Mouse (Mus musculus) bone marrow, adult 2 months (tissue): Measurements from ENCODE around the gene Olfr90. TPM values are rescaled to one million over a fixed set of nuclear protein-coding genes. Genes with fewer than 3 reads are reported as not detected.
A peak's percentile ranks its signal among the peaks of the same experiment; 100 is the strongest.

ENCODE experiments used
- H3K27ac ChIP-seq: fragments of 200-500 bp; 2 replicates; pipeline ENCODE4 v1.5.1; 2012; ENCODE audit warnings: low read depth, mild to moderate bottlenecking, control low read depth, inconsistent platforms, low read length; ENCODE audit not compliant: control insufficient read depth, poor library complexity, insufficient read depth
- H3K4me1 ChIP-seq: fragments of 200-500 bp; 2 replicates; pipeline ENCODE4 v1.6.1; 2011; ENCODE audit warnings: low read length; ENCODE audit not compliant: control insufficient read depth, insufficient read depth
- H3K4me3 ChIP-seq: fragments of 200-500 bp; replicated peaks from 2 replicates; pipeline ENCODE3; 2011; ENCODE audit warnings: mild to moderate bottlenecking, low read depth, low read length, control low read depth; ENCODE audit not compliant: control insufficient read depth
- CTCF ChIP-seq: fragments of 200-500 bp; IDR thresholded peaks from 2 replicates; pipeline ENCODE4 v1.5.1; 2011; ENCODE audit warnings: low read length, control low read depth; ENCODE audit not compliant: control insufficient read depth, insufficient read depth
- POLR2A ChIP-seq: fragments of 200-500 bp; IDR thresholded peaks from 2 replicates; pipeline ENCODE4 v1.6.1; 2011; ENCODE audit warnings: low read depth, mild to moderate bottlenecking, control low read depth, low read length, borderline replicate concordance; ENCODE audit not compliant: control insufficient read depth
- WGBS: fragments of 180-500 bp; shearing (Covaris S2); methylation state at CpG from one replicate; pipeline ENCODE4 v1.1.7; 2018; 5-methylcytosine and 5-hydroxymethylcytosine counted together
- polyA plus RNA-seq: library from polyadenylated mRNA; stranded (reverse); fragments of >200 nt; gene quantifications from 2 replicates; pipeline ENCODE4 v1.2.4, GENCODE M21; 2011; ENCODE audit warnings: low replicate concordance; ENCODE audit not compliant: missing spikeins, insufficient read depth, insufficient read length

Olfr90 gene
- polyA plus RNA-seq, 1 experiment: not detected

DNA sequence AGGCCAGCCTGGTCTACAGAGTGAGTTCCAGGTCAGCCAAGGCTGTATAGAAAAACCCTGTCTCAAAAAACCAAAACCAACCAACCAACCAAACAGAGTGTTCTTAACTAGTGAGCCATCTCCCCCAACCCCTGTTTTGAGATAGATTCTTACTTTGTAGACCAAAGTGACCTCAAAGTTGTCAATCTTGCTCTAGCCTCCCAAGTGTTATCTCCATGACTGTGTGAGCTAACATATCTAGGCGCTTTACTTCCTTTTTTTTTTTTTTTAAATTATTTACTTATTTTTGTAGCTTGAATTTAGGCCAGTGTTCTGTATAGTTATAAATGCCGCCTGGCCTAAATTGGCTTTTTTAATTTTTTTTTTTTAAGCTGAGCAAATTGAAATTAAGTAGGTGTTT is 22.3 kb downstream of the Olfr90 start:
- Histone ChIP-seq H3K27ac (no peak overlapping the region), H3K4me1 (no peaks in the 10 kb centered on the region), H3K4me3 (no peak overlapping the region)
- TF ChIP-seq CTCF (no peak), POLR2A (no peak)
- 66% methylated on average over 2 of the region's 2 CpGs for WGBS

DNA sequence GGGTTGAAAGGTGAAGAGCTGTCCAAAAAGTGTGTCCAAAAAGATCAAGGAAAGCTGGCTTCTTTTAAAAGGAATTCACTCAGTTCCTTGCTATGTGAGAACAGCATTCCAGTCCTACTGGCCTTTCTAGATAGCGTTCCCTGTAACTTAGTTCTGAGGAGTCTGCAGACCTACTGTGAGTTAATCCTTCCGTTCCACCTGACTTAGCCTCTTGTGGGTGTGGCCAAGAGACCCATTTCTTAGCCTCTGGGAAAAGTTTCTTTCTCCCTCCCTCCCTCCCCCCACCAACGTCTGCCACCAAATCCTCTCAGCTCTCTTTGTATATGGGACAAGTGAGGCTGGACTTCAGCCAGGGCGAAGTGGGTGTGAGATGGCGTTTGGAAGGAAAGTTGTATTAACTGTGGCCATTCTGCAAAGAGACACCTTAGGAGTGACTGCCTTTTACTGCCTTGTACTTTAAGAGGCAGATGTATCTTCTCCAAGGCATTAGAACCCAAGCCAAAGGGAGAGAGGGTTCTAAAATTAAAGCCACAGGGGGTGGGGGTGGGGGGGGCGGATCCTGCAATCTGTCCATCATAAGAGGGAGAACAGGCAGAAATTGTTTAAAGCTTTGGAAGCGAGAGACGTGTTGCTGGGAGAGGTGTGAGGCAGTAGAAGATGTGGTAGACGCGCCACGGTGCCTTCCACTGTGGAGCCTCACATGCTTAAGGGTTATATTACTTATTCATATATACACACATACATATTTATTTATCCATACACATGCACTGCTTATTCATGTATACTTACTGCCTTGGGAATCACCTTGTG is 24.4 kb downstream of the Olfr90 start:
- Histone ChIP-seq H3K4me3 (no peak overlapping the region), H3K27ac (no peak overlapping the region), H3K4me1 (no peaks in the 10 kb centered on the region)
- no peak for TF ChIP-seq POLR2A
- no peak for TF ChIP-seq CTCF
- WGBS: 85% methylated on average over 11 of the region's 11 CpGs

DNA sequence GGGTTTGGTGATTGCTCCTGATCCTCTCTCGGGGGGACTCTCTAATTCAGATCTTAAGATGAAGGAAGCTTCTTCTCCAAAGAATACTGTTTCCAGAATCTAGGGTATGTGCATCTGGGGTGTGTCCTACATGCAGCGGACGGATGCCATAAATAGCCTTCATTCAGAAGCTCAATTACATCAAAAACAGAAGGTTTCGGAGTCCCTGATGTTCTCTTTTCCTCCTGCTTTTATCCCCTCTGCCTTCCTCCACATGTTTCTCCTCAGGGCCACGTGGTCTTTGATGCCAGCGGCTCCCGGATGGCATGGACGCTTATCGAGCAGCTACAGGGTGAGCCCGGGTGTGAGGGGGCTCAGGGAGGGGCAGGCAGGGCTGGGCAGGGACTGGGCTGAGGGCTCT is 25.2 kb downstream of the Olfr90 start:
- 87% methylated on average over 10 of the region's 10 CpGs for WGBS
- no peak overlapping the region for H3K27ac ChIP-seq
- TF ChIP-seq CTCF (no peak), POLR2A (no peak)

DNA sequence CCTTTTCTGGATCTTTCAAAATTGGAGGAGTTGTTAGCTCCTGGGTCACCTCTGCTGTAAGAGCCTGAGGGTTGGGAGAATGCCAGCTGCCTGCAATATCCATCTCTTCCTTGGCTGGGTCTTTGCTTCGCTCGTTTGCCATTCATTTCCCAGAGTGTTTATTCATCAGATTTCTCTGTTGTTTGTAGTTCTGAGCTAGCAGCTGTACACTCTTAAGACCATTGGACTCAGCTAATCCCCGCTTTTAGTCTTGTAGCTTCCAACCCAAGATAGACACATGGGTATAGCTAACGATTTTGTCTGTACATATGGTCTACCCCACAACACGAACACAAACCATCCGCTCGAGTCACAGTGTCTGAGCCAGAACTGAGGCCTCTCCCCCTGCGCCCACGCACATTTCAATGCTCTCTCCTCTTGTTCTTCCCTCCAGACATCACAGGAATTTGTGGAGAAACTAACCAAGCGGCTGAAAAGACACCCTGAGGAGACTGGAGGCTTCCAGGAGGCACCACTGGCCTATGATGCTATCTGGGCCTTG is 26.1 kb downstream of the Olfr90 start:
- 86% methylated on average over 10 of the region's 10 CpGs for WGBS
- no peak overlapping the region for H3K4me3 ChIP-seq
- no peaks in the 10 kb centered on the region for H3K4me1 ChIP-seq
- H3K27ac ChIP-seq: no peak overlapping the region
- TF ChIP-seq CTCF: no peak
- TF ChIP-seq POLR2A: no peak

More for the DNA sequence above, 25.2 kb downstream of the Olfr90 start:
- Histone ChIP-seq H3K4me3 (no peak overlapping the region), H3K4me1 (no peaks in the 10 kb centered on the region)

DNA sequence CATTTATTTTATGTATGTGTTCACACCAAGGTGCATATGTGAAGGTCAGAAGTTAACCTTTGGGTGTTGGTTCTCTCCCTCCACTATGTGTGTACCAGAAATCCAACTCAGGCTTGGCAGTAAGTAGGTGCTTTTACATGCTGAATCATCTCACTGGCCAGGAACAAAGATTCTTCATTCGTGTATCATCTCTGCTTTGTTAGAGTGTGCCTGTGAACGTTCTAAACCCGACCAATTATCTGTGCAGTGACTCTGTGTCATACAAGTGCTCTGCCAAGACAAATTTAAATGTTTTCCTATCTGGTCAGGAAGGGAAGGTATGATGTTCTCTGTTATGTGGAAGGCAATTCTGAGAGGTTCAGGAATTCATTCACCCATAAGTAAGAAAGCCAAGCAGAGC is 26.9 kb downstream of the Olfr90 start:
- 75% methylated on average over 3 of the region's 3 CpGs for WGBS
- Histone ChIP-seq H3K27ac (no peak overlapping the region), H3K4me1 (no peaks in the 10 kb centered on the region), H3K4me3 (no peak overlapping the region)
- no peak for TF ChIP-seq POLR2A

DNA sequence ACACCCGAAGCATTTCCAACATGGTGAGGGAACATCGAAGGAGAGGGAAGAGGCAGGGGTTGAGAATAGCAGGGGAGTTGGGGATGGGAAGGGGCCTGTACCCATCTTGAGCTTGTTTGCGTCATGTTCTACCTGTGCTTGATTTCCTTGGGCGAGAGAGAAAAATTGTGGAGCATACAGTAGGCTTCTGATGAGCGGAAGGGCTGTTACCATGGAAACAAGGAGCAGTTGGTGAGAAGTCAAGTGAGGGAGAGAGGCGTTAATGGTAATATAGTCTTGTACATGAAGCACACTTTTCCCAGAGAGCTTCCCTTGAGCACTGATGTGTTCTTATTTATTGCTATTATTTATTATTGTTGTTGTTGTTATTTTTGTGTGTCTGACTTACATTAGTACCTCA is 31.3 kb downstream of the Olfr90 start:
- TF ChIP-seq POLR2A (no peak), CTCF (no peak)
- Histone ChIP-seq H3K4me3 (no peak overlapping the region), H3K27ac (no peak overlapping the region), H3K4me1 (no peaks in the 10 kb centered on the region; the same call in 1 of the 2 replicates)
- WGBS: 79% methylated on average over 6 of the region's 6 CpGs

DNA sequence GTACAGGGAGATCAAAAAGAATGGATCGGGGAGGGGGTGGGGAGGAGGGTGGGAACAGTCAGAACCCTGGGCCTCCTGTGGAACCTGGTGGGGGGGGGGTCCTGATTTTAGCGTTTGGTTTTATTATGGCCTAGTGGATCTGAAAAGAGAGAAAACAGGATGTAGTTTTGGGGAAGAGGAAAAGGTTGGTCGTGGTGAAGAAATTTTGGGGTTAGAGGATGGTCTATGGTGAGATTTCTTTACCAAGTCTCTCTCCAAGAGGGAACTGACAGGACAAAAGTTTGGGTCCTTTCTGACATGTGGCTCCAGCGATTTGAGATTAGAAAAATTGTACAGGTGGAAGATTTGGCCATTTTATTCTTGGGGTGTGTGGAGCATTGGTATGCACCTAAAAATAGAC is 36.6 kb downstream of the Olfr90 start:
- Histone ChIP-seq H3K27ac (no peak overlapping the region), H3K4me3 (no peak overlapping the region), H3K4me1 (no peaks in the 10 kb centered on the region; the same call in 1 of the 2 replicates)
- TF ChIP-seq CTCF (no peak), POLR2A (no peak)
- WGBS: 22% methylated on average over 4 of the region's 4 CpGs

DNA sequence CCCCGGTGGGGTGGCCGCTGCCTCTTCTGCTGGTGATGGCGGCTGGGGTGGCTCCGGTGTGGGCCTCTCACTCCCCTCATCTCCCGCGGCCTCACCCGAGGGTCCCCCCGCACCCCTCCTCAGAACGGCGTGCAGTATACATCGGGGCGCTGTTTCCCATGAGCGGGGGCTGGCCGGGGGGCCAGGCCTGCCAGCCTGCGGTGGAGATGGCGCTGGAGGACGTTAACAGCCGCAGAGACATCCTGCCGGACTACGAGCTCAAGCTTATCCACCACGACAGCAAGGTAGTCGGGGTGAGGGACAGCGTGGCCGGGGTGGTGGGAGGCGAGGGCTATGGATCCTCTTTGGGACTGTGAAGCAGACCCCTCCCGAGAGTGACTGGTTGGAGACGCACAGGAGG is 37.4 kb downstream of the Olfr90 start:
- Histone ChIP-seq H3K4me1 (no peaks in the 10 kb centered on the region; the same call in 1 of the 2 replicates), H3K27ac (no peak overlapping the region), H3K4me3 (peak overlapping the region; percentile 48)
- no peak for TF ChIP-seq CTCF
- no peak for TF ChIP-seq POLR2A
- 24% methylated on average over 27 of the region's 27 CpGs for WGBS

DNA sequence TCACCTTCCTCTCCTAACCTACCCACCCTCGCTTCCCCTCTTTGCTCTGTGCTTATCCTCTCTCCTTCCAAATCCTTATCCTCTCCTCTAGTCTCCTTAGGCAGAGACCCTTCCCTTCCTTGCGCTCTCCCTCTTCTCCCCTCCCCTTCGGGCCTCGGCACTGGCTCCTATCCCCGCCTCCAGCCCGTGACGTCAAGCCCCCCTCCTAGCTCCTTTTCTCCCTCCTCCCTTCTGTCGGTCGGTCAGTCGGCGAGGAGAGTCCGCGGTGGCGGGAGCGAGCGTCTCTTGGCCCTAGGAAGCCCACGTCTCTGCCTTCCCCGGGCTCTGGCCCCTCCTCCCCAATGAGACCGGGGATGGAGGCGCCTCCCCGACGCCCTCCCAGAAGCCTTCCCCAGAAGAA is 37.9 kb downstream of the Olfr90 start:
- no peak overlapping the region for H3K27ac ChIP-seq
- 1% methylated on average over 21 of the region's 22 CpGs for WGBS
- TF ChIP-seq CTCF (no peak), POLR2A (no peak)
- H3K4me3 ChIP-seq: peak overlapping the region; percentile 13
- H3K4me1 ChIP-seq: no peaks in the 10 kb centered on the region; the same call in 1 of the 2 replicates
